Mouse (Mus musculus) stomach, embryonic 14.5 days (tissue): ENCODE results near the gene Sept4. TPM values are rescaled to one million over a fixed set of nuclear protein-coding genes. Genes with fewer than 3 reads are reported as not detected.

Experiments used
- ATAC-seq: fragments of 200-750 bp; cut with Nextera tagmentation; 2 replicates; pipeline ENCODE4 v1.8.0; 2017; ENCODE audit warnings: low read depth, moderate TSS enrichment; ENCODE audit not compliant: insufficient number of reproducible peaks, insufficient read depth, low FRiP score
- H3K27ac ChIP-seq: fragments of 300-500 bp; sonication (generic); 2 replicates; pipeline ENCODE4 v1.5.1; 2014; ENCODE audit warnings: mild to moderate bottlenecking, low read length, moderate library complexity, mixed read lengths
- H3K27me3 ChIP-seq: fragments of 300-500 bp; sonication (generic); 2 replicates; pipeline ENCODE4 v1.6.1; 2014; ENCODE audit warnings: low read length, control low read depth, mixed read lengths; ENCODE audit not compliant: control insufficient read depth, insufficient read depth
- H3K36me3 ChIP-seq: fragments of 300-500 bp; sonication (generic); 2 replicates; pipeline ENCODE4 v1.6.1; 2014; ENCODE audit warnings: mild to moderate bottlenecking, control low read depth, low read length, moderate library complexity, mixed read lengths; ENCODE audit not compliant: control insufficient read depth, insufficient read depth
- H3K4me1 ChIP-seq: fragments of 300-500 bp; sonication (generic); 2 replicates; pipeline ENCODE4 v1.6.1; 2014; ENCODE audit warnings: low read length, control low read depth, mixed read lengths; ENCODE audit not compliant: control insufficient read depth, insufficient read depth
- H3K4me2 ChIP-seq: fragments of 300-500 bp; sonication (generic); replicated peaks from 2 replicates; pipeline ENCODE4 v1.6.1; 2014; ENCODE audit warnings: low read depth, low read length, control low read depth
- H3K4me3 ChIP-seq: fragments of 300-500 bp; sonication (generic); 2 replicates; pipeline ENCODE4 v1.5.1; 2014; ENCODE audit warnings: low read depth, low read length, control low read depth
- H3K9ac ChIP-seq: fragments of 300-500 bp; sonication (generic); replicated peaks from 2 replicates; pipeline ENCODE4 v1.6.1; 2014; ENCODE audit warnings: low read depth, mild to moderate bottlenecking, control low read depth, low read length, moderate library complexity, mixed read lengths
- H3K9me3 ChIP-seq: fragments of 300-500 bp; sonication (generic); 2 replicates; pipeline ENCODE4 v1.6.1; 2016; ENCODE audit warnings: low read depth, low read length, control low read depth; ENCODE audit not compliant: control insufficient read depth
- WGBS: fragments of 180-500 bp; shearing (Covaris S2); extraction: QIAGEN DNeasy Blood & Tissue Kit; methylation state at CpG from one replicate; pipeline ENCODE4 v1.1.7; 2014; 5-methylcytosine and 5-hydroxymethylcytosine counted together
- polyA plus RNA-seq: library from polyadenylated mRNA; unstranded; fragments of >200 nt; fragmentation: Nextera tagmentation; extraction: Ambion mirVana; gene quantifications from 2 replicates; pipeline ENCODE4 v1.2.1, GENCODE M21; 2014

Sept4 gene
- polyA plus RNA-seq, 1 experiment from 2014 or later = 15.7 TPM

GRCm38 (mm10) chr11:87573751-87574150 is 5.0 kb downstream of the Sept4 start:
- H3K4me1 ChIP-seq = peaks cover 7% of the 10 kb centered on the region; the same call in 1 of the 2 replicates
- no peak overlapping the region for H3K27ac ChIP-seq
- no peaks in the 10 kb centered on the region for H3K27me3 ChIP-seq
- H3K9ac ChIP-seq = no peak overlapping the region
- no peak overlapping the region for H3K4me2 ChIP-seq
- no peak for ATAC-seq
- H3K9me3 ChIP-seq = no peaks in the 10 kb centered on the region
- WGBS = 76% methylated on average over 7 of the region's 7 CpGs
- no peaks in the 10 kb centered on the region for H3K36me3 ChIP-seq
- no peak overlapping the region for H3K4me3 ChIP-seq

GRCm38 (mm10) chr11:87574520-87575180 is 5.9 kb downstream of the Sept4 start:
- peaks cover 7% of the 10 kb centered on the region; the same call in 1 of the 2 replicates for H3K4me1 ChIP-seq
- no peak overlapping the region for H3K4me3 ChIP-seq

GRCm38 (mm10) chr11:87577601-87578248 is 9.0 kb downstream of the Sept4 start:
- ATAC-seq = no peak
- peak overlapping the region; percentile 81 for H3K4me2 ChIP-seq
- H3K27me3 ChIP-seq = no peaks in the 10 kb centered on the region
- H3K9me3 ChIP-seq = no peaks in the 10 kb centered on the region
- H3K27ac ChIP-seq = no peak overlapping the region
- H3K9ac ChIP-seq = no peak overlapping the region; the same call in 1 of the 2 replicates
- peak overlapping the region; percentile 38 for H3K4me3 ChIP-seq
- 25% methylated on average over 6 of the region's 6 CpGs for WGBS
- peaks cover 7% of the 10 kb centered on the region; the same call in 1 of the 2 replicates for H3K4me1 ChIP-seq
- no peaks in the 10 kb centered on the region for H3K36me3 ChIP-seq

More at GRCm38 (mm10) chr11:87574520-87575180, 5.9 kb downstream of the Sept4 start:
- H3K9ac ChIP-seq = no peak overlapping the region
- H3K4me2 ChIP-seq = no peak overlapping the region
- H3K27me3 ChIP-seq = no peaks in the 10 kb centered on the region
- H3K9me3 ChIP-seq = no peaks in the 10 kb centered on the region
- H3K36me3 ChIP-seq = no peaks in the 10 kb centered on the region
- 52% methylated on average over 21 of the region's 21 CpGs for WGBS
- ATAC-seq = no peak
- no peak overlapping the region for H3K27ac ChIP-seq

GRCm38 (mm10) chr11:87578249-87578962 is 9.7 kb downstream of the Sept4 start:
- H3K4me3 ChIP-seq = peak overlapping the region; percentile 38
- no peaks in the 10 kb centered on the region for H3K36me3 ChIP-seq
- no peak overlapping the region; the same call in 1 of the 2 replicates for H3K9ac ChIP-seq
- H3K27me3 ChIP-seq = no peaks in the 10 kb centered on the region
- peak; percentile 75; the same call in 1 of the 2 replicates for ATAC-seq
- under 1% methylated on average over 40 of the region's 40 CpGs for WGBS
- H3K4me2 ChIP-seq = peak overlapping the region; percentile 81
- peaks cover 7% of the 10 kb centered on the region; the same call in 1 of the 2 replicates for H3K4me1 ChIP-seq
- H3K27ac ChIP-seq = no peak overlapping the region
- no peaks in the 10 kb centered on the region for H3K9me3 ChIP-seq

GRCm38 (mm10) chr11:87578963-87579601 is 10.4 kb downstream of the Sept4 start:
- no peak overlapping the region for H3K27ac ChIP-seq
- no peaks in the 10 kb centered on the region for H3K27me3 ChIP-seq
- H3K9me3 ChIP-seq = no peaks in the 10 kb centered on the region
- H3K4me2 ChIP-seq = peak overlapping the region; percentile 81
- ATAC-seq = no peak; the same call in 1 of the 2 replicates
- WGBS = 21% methylated on average over 10 of the region's 10 CpGs
- no peaks in the 10 kb centered on the region for H3K36me3 ChIP-seq
- H3K9ac ChIP-seq = no peak overlapping the region
- H3K4me1 ChIP-seq = peaks cover 7% of the 10 kb centered on the region; the same call in 1 of the 2 replicates
- peak overlapping the region; percentile 38 for H3K4me3 ChIP-seq

- Histone ChIP-seq H3K9me3 (no peaks in the 10 kb centered on the region), H3K27ac (no peak overlapping the region), H3K4me2 (no peak overlapping the region), H3K9ac (no peak overlapping the region), H3K27me3 (no peaks in the 10 kb centered on the region), H3K4me3 (no peak overlapping the region), H3K4me1 (peaks cover 8% of the 10 kb centered on the region; the same call in 1 of the 2 replicates), H3K36me3 (no peaks in the 10 kb centered on the region)
- ATAC-seq = no peak
- WGBS = 53% methylated on average over 1 of the region's 1 CpGs
These were observed 11.0 kb downstream of the Sept4 start for GRCm38 (mm10) chr11:87579713-87580112.

GRCm38 (mm10) chr11:87580543-87581085 is 11.9 kb downstream of the Sept4 start:
- Histone ChIP-seq H3K9me3 (no peaks in the 10 kb centered on the region), H3K4me3 (no peak overlapping the region), H3K4me1 (peaks cover 10% of the 10 kb centered on the region; the same call in 1 of the 2 replicates), H3K27ac (no peak overlapping the region), H3K9ac (no peak overlapping the region), H3K4me2 (no peak overlapping the region), H3K36me3 (no peaks in the 10 kb centered on the region), H3K27me3 (no peaks in the 10 kb centered on the region)
- 52% methylated on average over 10 of the region's 10 CpGs for WGBS
- ATAC-seq = no peak
